Mouse (Mus musculus): ENCODE measurements around the gene Tmem191c. TPM values are rescaled to one million over a fixed set of nuclear protein-coding genes. Genes with fewer than 3 reads are reported as not detected.
"Not testable (repeated sequence)": the region's sequence is repeated elsewhere in the genome, so short reads cannot be mapped to it uniquely, and the experiment has no call there.

Tmem191c gene
- polyA plus RNA-seq (2016; fragmentation: Nextera tagmentation; extraction: Ambion mirVana) = 4.7 and 9.1 TPM in 2 replicates

DNA sequence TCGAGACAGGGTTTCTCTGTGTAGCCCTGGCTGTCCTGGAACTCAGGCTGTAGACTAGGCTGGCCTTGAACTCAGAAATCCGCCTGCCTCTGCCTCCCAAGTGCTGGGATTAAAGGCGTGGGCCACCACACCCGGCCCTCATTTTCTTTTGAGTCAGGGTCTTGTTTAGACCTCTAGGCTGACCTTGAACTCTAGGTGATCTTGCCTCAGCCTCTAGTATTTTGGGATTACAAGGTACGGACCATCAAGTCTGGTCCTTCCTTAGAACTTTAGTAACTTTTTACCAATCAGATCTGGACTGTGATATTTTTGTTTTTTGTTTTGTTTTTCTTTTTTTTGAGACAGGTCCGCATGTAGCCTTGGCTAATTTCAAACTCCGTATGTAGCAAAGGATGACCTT is at the start of gene Tmem191c:
Gene Tmem191c, plus strand, starts transcription at position 357 of the 400 bp plus-strand sequence.
- H3K36me3 ChIP-seq = peaks cover 14% of the 10 kb centered on the region
- 59% methylated on average over 7 of the region's 7 CpGs for WGBS
- H3K27me3 ChIP-seq (ENCODE audit: low read depth, poor library complexity, severe bottlenecking) = peaks cover 40% of the 10 kb centered on the region
- H3K9me3 ChIP-seq (replicated peaks) = no peaks in the 10 kb centered on the region
- DNase-seq (ENCODE audit: low spot score) = no peak
- H3K4me1 ChIP-seq = peaks cover 23% of the 10 kb centered on the region
- H3K27ac ChIP-seq = peak within 1 kb of the TSS; percentile 77
- peak within 1 kb of the TSS; percentile 65 for H3K4me3 ChIP-seq

DNA sequence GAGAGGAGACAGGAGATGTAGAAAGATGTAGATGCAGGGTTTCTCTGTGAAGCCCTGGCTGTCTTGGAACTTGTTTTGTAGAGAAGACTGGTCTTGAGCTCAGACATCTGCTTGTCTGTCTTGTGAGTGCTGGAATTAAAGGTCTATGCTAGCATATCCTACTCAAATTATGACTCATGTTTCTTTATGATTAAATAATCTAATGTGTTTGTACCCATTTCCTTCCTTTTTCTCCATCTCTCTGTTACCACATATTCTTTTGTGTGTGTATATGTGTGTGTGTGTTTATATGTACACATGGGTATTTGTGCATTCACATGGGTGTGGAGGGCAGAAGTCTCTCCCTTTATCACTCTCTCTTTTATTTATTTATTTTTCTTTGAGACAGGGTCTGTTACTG is 49.4 kb upstream of the Tmem191c start:
- H3K4me1 ChIP-seq = no peaks in the 10 kb centered on the region
- no peaks in the 10 kb centered on the region for H3K9me3 ChIP-seq (replicated peaks)

GRCm38 (mm10) chr16:17231523-17231922 is 44.4 kb upstream of the Tmem191c start:
- not testable (repeated sequence) for H3K36me3 ChIP-seq
- 89% methylated on average over 2 of the region's 2 CpGs for WGBS

More for the DNA sequence above, 49.4 kb upstream of the Tmem191c start:
- H3K27ac ChIP-seq = no peak overlapping the region
- DNase-seq (ENCODE audit: low spot score) = no peak
- no peak overlapping the region for H3K4me3 ChIP-seq
- H3K27me3 ChIP-seq (ENCODE audit: low read depth, poor library complexity, severe bottlenecking) = 0 out of 2 replicates have a peak, but pooled peaks cover 4% of the 10 kb centered on the region
- H3K36me3 ChIP-seq = no peaks in the 10 kb centered on the region

DNA sequence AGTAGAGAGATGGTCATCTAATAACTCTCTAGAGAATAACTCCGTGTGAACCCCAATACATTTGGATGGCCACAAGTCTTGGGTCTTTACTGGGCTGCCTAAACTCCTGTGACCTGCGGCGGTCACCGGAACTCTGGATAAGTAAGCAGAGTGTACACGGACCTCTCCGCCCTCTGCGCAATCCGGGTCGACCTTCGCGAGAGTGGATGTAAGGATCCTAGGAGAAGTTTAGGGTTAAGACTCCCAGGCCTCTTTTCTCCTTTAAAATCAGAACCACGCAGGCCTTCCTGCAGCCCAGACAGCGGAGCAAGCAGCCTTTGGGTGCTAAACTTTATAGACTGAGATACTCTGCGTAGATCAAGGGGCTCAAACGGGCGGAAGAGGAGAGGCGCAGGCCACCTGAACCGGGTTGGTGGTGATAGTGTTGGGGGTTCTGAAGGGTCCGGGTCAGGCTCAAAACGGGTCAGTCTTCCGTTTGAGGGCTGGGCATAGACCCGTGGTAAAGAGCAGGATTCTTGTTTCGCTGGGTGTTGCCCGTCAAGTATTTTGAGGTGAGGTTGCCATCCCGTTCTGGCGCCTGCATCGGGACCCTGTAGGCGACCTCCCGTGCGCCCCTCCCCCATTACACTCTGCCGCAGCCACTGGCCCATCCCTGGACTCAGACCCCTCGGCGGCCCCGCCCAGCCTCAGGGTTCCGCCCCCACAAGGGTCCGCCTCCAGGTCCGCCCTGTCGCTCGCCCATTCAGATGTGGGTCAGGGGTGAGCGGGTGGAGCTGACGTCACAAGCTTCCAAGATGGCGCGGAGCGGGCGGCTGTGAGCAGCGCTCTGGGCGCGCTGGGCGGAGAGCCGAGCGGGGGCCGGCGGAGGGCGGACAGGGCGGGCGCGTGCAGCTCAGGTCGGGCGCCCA is 42.8 kb upstream of the Tmem191c start, which contains the start of gene Hic2:
Gene Hic2, plus strand, starts transcription at position 779 of the 908 bp plus-strand sequence.
- DNase-seq (ENCODE audit: low spot score) = peak; percentile 99
- H3K4me3 ChIP-seq = peak within 1 kb of the TSS; percentile 94
- peak within 1 kb of the TSS; percentile 98 for H3K27ac ChIP-seq
- H3K27me3 ChIP-seq (ENCODE audit: low read depth, poor library complexity, severe bottlenecking) = no peaks in the 10 kb centered on the region
- peaks cover 39% of the 10 kb centered on the region for H3K4me1 ChIP-seq
- H3K9me3 ChIP-seq (replicated peaks) = no peaks in the 10 kb centered on the region
- 0 out of 2 replicates have a peak, but pooled peaks cover 4% of the 10 kb centered on the region for H3K36me3 ChIP-seq
- under 1% methylated on average over 59 of the region's 59 CpGs for WGBS

More at GRCm38 (mm10) chr16:17231523-17231922, 44.4 kb upstream of the Tmem191c start:
- not testable (repeated sequence) for H3K9me3 ChIP-seq (replicated peaks); H3K27ac ChIP-seq; H3K27me3 ChIP-seq (ENCODE audit: low read depth, poor library complexity, severe bottlenecking); DNase-seq (ENCODE audit: low spot score); H3K4me3 ChIP-seq
- peaks cover 32% of the 10 kb centered on the region for H3K4me1 ChIP-seq

DNA sequence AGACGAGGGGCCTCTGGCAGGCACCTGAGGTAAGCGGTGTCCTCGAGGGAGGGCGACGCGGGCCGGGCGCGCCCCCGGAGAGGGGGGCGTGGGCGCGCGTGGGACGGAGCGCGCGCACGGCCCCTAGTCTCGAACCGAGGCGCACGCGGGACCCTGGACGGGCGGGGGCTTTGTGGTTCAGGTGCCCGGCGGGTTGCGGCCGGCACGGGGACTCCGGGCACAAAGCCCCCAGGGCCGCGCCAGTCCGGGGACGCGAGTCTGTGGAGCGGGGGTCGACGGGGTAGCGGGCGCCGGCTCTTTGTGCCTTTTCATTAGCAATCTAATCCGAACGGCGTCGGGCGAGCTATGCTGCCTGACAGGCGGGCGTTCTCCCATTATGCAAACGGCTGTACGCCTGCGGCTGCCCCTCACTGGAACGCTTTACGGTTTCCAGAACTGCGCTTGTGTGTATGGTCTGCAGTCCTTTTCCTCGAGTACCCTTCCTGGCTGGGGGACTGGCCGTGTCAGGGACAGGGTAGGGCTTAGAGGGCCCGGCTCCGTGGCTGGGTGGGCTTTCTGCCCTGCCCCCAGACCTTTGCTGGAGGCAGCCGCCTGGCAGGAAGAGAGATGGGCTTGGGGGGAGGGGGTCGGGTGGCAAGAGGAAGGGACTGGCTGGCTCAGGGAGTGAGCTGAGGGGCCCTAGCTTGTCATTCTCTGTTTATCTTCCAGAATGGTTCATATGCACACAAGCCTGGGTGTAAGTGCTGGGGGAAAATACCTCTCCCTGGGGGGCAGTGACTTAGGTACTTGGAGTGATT is 42.0 kb upstream of the Tmem191c start:
- peak; percentile 80 for DNase-seq (ENCODE audit: low spot score)
- WGBS = under 1% methylated on average over 61 of the region's 62 CpGs
- Histone ChIP-seq H3K9me3 (replicated peaks) (no peaks in the 10 kb centered on the region), H3K27ac (peak overlapping the region; percentile 98), H3K27me3 (ENCODE audit: low read depth, poor library complexity, severe bottlenecking) (no peaks in the 10 kb centered on the region), H3K4me1 (peaks cover 42% of the 10 kb centered on the region), H3K4me3 (peak overlapping the region; percentile 94), H3K36me3 (0 out of 2 replicates have a peak, but pooled peaks cover 4% of the 10 kb centered on the region)

DNA sequence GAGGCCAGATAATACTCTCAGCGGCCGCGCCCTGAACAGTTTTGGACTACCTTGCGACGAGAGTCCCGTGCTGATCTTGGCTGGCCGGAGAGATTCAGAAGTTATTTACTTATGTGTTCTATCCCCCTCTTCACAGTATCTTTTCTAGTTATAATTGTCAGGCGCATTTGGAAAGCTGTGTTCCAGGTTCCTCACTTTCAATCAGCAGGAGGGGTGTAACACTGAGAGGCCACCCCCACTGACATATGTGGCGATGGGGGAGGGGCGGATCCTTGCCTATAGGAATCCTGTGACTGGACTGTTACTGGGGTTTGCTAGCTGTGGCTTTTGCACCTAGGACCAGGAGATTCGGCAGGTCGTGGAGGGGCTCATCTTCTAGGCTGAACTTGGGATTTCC is 41.4 kb upstream of the Tmem191c start:
- peaks cover 46% of the 10 kb centered on the region for H3K4me1 ChIP-seq

DNA sequence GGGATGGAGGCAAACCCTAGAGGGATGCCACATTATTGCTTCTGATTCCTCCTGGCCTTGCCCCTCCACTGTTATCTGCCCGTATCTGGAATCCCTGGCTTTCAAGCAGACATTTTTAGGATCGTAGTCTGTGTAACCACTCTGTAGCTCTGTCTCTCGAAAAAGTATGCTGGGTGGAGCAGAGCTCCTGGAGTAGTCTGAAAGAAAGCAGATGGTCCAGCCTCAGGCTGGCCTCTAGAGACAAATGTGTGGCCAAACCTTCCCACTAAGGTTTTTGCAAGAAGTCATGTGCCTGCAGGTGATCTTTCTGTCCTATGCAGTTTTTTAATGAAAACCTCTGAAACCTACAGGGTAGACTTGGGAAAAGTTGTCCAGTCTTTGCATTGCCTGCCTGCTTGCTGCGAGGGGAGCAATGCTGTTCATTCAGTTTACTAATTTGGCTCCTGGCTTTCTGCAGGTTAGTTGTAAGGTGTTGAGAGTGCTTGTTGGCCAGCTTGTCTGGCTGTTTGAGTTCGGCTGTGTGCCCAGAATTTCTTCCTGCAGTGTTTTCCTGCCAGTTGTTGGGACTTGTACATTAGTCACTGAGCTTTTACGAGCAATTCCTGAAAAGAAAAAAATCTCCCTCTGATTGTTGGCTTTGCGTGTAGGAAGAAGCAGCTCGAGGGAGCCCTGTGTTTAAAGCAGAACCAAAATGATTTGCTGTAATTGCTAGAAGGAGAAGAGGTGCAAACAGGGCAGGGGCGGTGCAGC is 40.8 kb upstream of the Tmem191c start:
- Histone ChIP-seq H3K27me3 (ENCODE audit: low read depth, poor library complexity, severe bottlenecking) (no peaks in the 10 kb centered on the region), H3K9me3 (replicated peaks) (no peaks in the 10 kb centered on the region), H3K36me3 (0 out of 2 replicates have a peak, but pooled peaks cover 4% of the 10 kb centered on the region), H3K27ac (peak overlapping the region; percentile 98), H3K4me1 (peaks cover 46% of the 10 kb centered on the region), H3K4me3 (peak overlapping the region; percentile 94)
- no peak for DNase-seq (ENCODE audit: low spot score)
- WGBS = 53% methylated on average over 9 of the region's 9 CpGs

More for the DNA sequence above, 41.4 kb upstream of the Tmem191c start:
- DNase-seq (ENCODE audit: low spot score) = peak; percentile 66
- Histone ChIP-seq H3K9me3 (replicated peaks) (no peaks in the 10 kb centered on the region), H3K36me3 (0 out of 2 replicates have a peak, but pooled peaks cover 4% of the 10 kb centered on the region), H3K4me3 (peak overlapping the region; percentile 94), H3K27ac (peak overlapping the region; percentile 98), H3K27me3 (ENCODE audit: low read depth, poor library complexity, severe bottlenecking) (no peaks in the 10 kb centered on the region)
- 2% methylated on average over 12 of the region's 12 CpGs for WGBS

DNA sequence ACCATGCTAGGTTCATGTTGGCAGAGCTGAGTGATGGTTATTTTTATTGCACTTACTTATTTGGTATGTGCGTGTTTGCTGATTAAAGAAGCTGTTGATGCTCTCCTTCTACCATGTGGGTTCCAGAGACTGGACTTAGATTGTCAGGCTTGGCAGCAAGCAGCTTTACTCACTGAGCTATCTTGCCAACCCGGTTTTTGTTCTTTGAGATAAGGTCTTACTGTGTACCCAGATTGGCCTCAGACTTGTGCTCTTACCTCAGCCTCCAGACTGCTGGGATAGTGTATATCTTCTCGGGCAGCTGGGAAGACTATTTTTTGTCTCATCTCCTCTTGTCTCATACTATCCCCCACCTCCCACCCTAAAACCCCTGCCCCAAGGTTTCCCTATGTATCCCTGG is 38.2 kb upstream of the Tmem191c start:
- Histone ChIP-seq H3K4me1 (peaks cover 48% of the 10 kb centered on the region), H3K4me3 (no peak overlapping the region), H3K9me3 (replicated peaks) (no peaks in the 10 kb centered on the region), H3K27ac (no peak overlapping the region), H3K36me3 (0 out of 2 replicates have a peak, but pooled peaks cover 4% of the 10 kb centered on the region), H3K27me3 (ENCODE audit: low read depth, poor library complexity, severe bottlenecking) (no peaks in the 10 kb centered on the region)
- DNase-seq (ENCODE audit: low spot score) = no peak
- WGBS = 88% methylated on average over 3 of the region's 3 CpGs

GRCm38 (mm10) chr16:17239409-17239808 is 36.5 kb upstream of the Tmem191c start:
- no peaks in the 10 kb centered on the region for H3K9me3 ChIP-seq (replicated peaks)
- no peak overlapping the region for H3K27ac ChIP-seq
- no peaks in the 10 kb centered on the region for H3K27me3 ChIP-seq (ENCODE audit: low read depth, poor library complexity, severe bottlenecking)
- H3K4me1 ChIP-seq = peaks cover 46% of the 10 kb centered on the region
- DNase-seq (ENCODE audit: low spot score) = no peak
- no peak overlapping the region for H3K4me3 ChIP-seq
- H3K36me3 ChIP-seq = peaks cover 4% of the 10 kb centered on the region; the same call in 1 of the 2 replicates
- WGBS = 85% methylated on average over 2 of the region's 2 CpGs

DNA sequence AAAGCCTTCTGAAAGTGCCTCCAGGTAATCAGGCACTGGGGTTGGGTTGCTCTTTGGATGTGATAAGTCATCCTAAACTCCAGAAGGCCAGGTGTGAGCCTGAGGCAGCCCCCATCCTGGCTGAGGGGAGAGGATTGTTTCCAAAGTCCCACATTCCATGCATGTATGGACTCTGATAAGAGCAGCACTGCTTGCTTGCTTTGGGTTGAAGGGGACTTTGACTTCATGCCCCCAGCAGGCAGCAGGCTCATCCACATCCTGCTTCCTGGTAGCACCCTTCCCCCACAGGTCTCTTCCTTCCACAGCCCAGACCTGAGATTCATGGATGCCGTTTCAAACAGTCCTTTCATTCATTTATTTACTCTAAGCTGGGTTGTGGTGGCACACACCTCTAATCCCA is 32.1 kb upstream of the Tmem191c start:
- H3K4me3 ChIP-seq = no peak overlapping the region
- peaks cover 2% of the 10 kb centered on the region; the same call in 1 of the 2 replicates for H3K36me3 ChIP-seq
- peaks cover 16% of the 10 kb centered on the region; the same call in 1 of the 2 replicates for H3K4me1 ChIP-seq
- no peaks in the 10 kb centered on the region for H3K9me3 ChIP-seq (replicated peaks)
- H3K27ac ChIP-seq = no peak overlapping the region
- DNase-seq (ENCODE audit: low spot score) = no peak
- 66% methylated on average over 1 of the region's 1 CpGs for WGBS
- no peaks in the 10 kb centered on the region for H3K27me3 ChIP-seq (ENCODE audit: low read depth, poor library complexity, severe bottlenecking)

DNA sequence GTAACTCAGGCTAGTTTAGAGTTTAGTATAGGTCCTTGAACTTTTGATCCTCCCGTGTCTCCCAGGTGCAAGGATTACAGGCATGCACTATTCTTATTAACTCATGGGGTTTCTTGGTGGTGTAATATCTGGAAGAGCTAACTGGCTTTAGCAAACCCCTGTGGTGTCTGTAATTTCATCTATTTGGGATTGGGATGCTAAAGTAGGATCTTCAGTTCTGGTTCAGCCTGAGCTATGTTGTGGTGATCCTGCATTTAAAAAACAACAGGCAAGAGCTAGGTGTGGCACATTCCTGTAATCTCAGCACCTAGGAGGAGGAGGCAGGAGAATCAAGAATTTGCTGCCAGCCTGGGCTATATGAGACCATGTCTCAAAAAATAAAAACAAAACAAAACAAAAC is 30.9 kb upstream of the Tmem191c start:
- H3K4me3 ChIP-seq = no peak overlapping the region
- peaks cover 2% of the 10 kb centered on the region; the same call in 1 of the 2 replicates for H3K36me3 ChIP-seq
- WGBS = 90% methylated on average over 1 of the region's 1 CpGs
- DNase-seq (ENCODE audit: low spot score) = no peak
- H3K27me3 ChIP-seq (ENCODE audit: low read depth, poor library complexity, severe bottlenecking) = no peaks in the 10 kb centered on the region
- H3K27ac ChIP-seq = no peak overlapping the region
- peaks cover 15% of the 10 kb centered on the region for H3K4me1 ChIP-seq
- no peaks in the 10 kb centered on the region for H3K9me3 ChIP-seq (replicated peaks)

- no peaks in the 10 kb centered on the region for H3K9me3 ChIP-seq (replicated peaks)
- H3K36me3 ChIP-seq = peaks cover 2% of the 10 kb centered on the region; the same call in 1 of the 2 replicates
- H3K4me1 ChIP-seq = peaks cover 24% of the 10 kb centered on the region
- no peak overlapping the region for H3K4me3 ChIP-seq
- DNase-seq (ENCODE audit: low spot score) = no peak
- WGBS = 89% methylated on average over 4 of the region's 4 CpGs
- H3K27me3 ChIP-seq (ENCODE audit: low read depth, poor library complexity, severe bottlenecking) = no peaks in the 10 kb centered on the region
- no peak overlapping the region for H3K27ac ChIP-seq
Measured at GRCm38 (mm10) chr16:17247727-17248126, 28.1 kb upstream of the Tmem191c start.

Data from limb, embryonic 10.5 days (tissue).